Mouse (Mus musculus): ENCODE measurements around the gene Cox20. TPM values are rescaled to one million over a fixed set of nuclear protein-coding genes. Genes with fewer than 3 reads are reported as not detected.

Cox20 gene
- total and polyA plus RNA-seq, 3 experiments = 9.9 to 26.0 (median 19.1) TPM

GRCm38 (mm10) chr1:178368548-178369271 is 49.8 kb downstream of the Cox20 start (continued):
- TF ChIP-seq EP300 (IDR thresholded peaks at IDR 0.05; ENCODE audit: low read length) (no peak), ZMIZ1 (IDR thresholded peaks at IDR 0.05; ENCODE audit: low read depth, low read length) (no peak), MXI1 (IDR thresholded peaks at IDR 0.05; ENCODE audit: low read depth, low read length) (peak; percentile 84), USF2 (conservative IDR thresholded peaks at IDR 0.05; ENCODE audit: low read depth, low read length) (peak; percentile 67), KAT2A (IDR thresholded peaks at IDR 0.05; ENCODE audit: insufficient replicate concordance, low read length) (0 out of 2 replicates have a peak, but pooled peaks have one; percentile 31), RAD21 (IDR thresholded peaks at IDR 0.05; ENCODE audit: low read depth, low read length) (no peak; the same call in 1 of the 2 replicates), ZC3H11A (IDR thresholded peaks at IDR 0.05; ENCODE audit: low read depth, low read length) (no peak)

- peak; percentile 65 for DNase-seq (ENCODE audit: extremely low read depth)
- H3K4me1 ChIP-seq (ENCODE audit: control insufficient read depth in 1 of 2, insufficient read depth in 2 of 2) = peaks cover 9 to 25% of the 10 kb centered on the region in 2 experiments; a peak in 3 of 4 replicates
- in situ Hi-C loops (cut with MboI; ENCODE audit: low pct_ligation_motif_present, low pct_unique_long_range_greater_than_20kb, low sequenced_read_pairs) = no loop called here
- no peaks in the 10 kb centered on the region for H3K9me3 ChIP-seq (replicated peaks; ENCODE audit: low read length)
- peaks cover 3% of the 10 kb centered on the region; the same call in 1 of the 2 replicates for H3K79me2 ChIP-seq (replicated peaks; ENCODE audit: control insufficient read depth, extremely low read depth, insufficient read depth, poor library complexity, severe bottlenecking)
- H3K4me2 ChIP-seq (ENCODE audit: insufficient read depth, low read depth, poor library complexity, severe bottlenecking) = peak overlapping the region; percentile 63
- peak overlapping the region; percentile 6; the same call in 1 of the 2 replicates for H3K27ac ChIP-seq (ENCODE audit: insufficient read depth, low read depth)
- peak overlapping the region; percentile 79 for H3K9ac ChIP-seq (ENCODE audit: insufficient read depth, low read depth)
- no peak for TF ChIP-seq CTCF (conservative IDR thresholded peaks at IDR 0.05 in 1 of 2, IDR thresholded peaks at IDR 0.05 in 1 of 2; ENCODE audit: low read depth in 2 of 2, low read length in 2 of 2)
- TF ChIP-seq JUN (IDR thresholded peaks at IDR 0.05; ENCODE audit: insufficient read depth, low read depth, low read length) = no peak
- peak; percentile 3; the same call in 1 of the 2 replicates for TF ChIP-seq TCF12 (IDR thresholded peaks at IDR 0.05; ENCODE audit: low read depth, low read length)
- TF ChIP-seq PAX5 (IDR thresholded peaks at IDR 0.05; ENCODE audit: low read length) = no peak
- TF ChIP-seq MYC (IDR thresholded peaks at IDR 0.05; ENCODE audit: low read depth, low read length) = 0 out of 2 replicates have a peak, but pooled peaks have one; percentile 8
- no peak for TF ChIP-seq IRF4 (IDR thresholded peaks at IDR 0.05; ENCODE audit: low read depth, low read length)
- no peak for TF ChIP-seq BHLHE40 (IDR thresholded peaks at IDR 0.05; ENCODE audit: low read depth, low read length)
- no peak for TF ChIP-seq UBTF (IDR thresholded peaks at IDR 0.05; ENCODE audit: low read depth, low read length)
- TF ChIP-seq KAT2A (IDR thresholded peaks at IDR 0.05; ENCODE audit: insufficient replicate concordance, low read length) = no peak
- TF ChIP-seq POLR2AphosphoS2 (IDR thresholded peaks at IDR 0.05; ENCODE audit: low read depth, low read length) = no peak
- no peak for TF ChIP-seq USF2 (conservative IDR thresholded peaks at IDR 0.05; ENCODE audit: low read depth, low read length)
- peak; percentile 74 for TF ChIP-seq CHD2 (IDR thresholded peaks at IDR 0.05; ENCODE audit: low read length)
- peak; percentile 61 for TF ChIP-seq MXI1 (IDR thresholded peaks at IDR 0.05; ENCODE audit: low read depth, low read length)
- no peak for TF ChIP-seq ZKSCAN1 (IDR thresholded peaks at IDR 0.05; ENCODE audit: borderline replicate concordance, low read depth, low read length)
- no peak for TF ChIP-seq JUND (conservative IDR thresholded peaks at IDR 0.05; ENCODE audit: low read depth, low read length)
- no peak for TF ChIP-seq MAX (IDR thresholded peaks at IDR 0.05; ENCODE audit: low read length)
- TF ChIP-seq CHD1 (IDR thresholded peaks at IDR 0.05; ENCODE audit: low read depth, low read length) = 0 out of 2 replicates have a peak, but pooled peaks have one; percentile 33
- TF ChIP-seq ZC3H11A (IDR thresholded peaks at IDR 0.05; ENCODE audit: low read depth, low read length) = no peak
- no peak for TF ChIP-seq ETS1 (conservative IDR thresholded peaks at IDR 0.05; ENCODE audit: low read depth, low read length)
- TF ChIP-seq RCOR1 (conservative IDR thresholded peaks at IDR 0.05; ENCODE audit: low read depth, low read length) = no peak
- TF ChIP-seq SIN3A (IDR thresholded peaks at IDR 0.05; ENCODE audit: low read length) = no peak; the same call in 1 of the 2 replicates
- TF ChIP-seq TBP (conservative IDR thresholded peaks at IDR 0.05; ENCODE audit: low read depth, low read length) = peak; percentile 51; the same call in 1 of the 2 replicates
- TF ChIP-seq ZNF384 (IDR thresholded peaks at IDR 0.05; ENCODE audit: low read depth, low read length) = no peak
- TF ChIP-seq NRF1 (IDR thresholded peaks at IDR 0.05; ENCODE audit: low read depth, low read length) = no peak
- TF ChIP-seq E2F4 (IDR thresholded peaks at IDR 0.05; ENCODE audit: insufficient replicate concordance, low read depth, low read length) = no peak
- no peak for TF ChIP-seq EP300 (IDR thresholded peaks at IDR 0.05; ENCODE audit: low read length)
- no peak for TF ChIP-seq MAFK (IDR thresholded peaks at IDR 0.05; ENCODE audit: insufficient replicate concordance, low read length)
- dilution Hi-C loops (cut with MboI; ENCODE audit: extremely low pct_ligation_motif_present, extremely low pct_unique_long_range_greater_than_20kb, low sequenced_read_pairs) = no loop called here
- no peaks in the 10 kb centered on the region for H3K27me3 ChIP-seq (replicated peaks)
- H3K36me3 ChIP-seq (replicated peaks in 1 of 2; ENCODE audit: control insufficient read depth in 1 of 2, insufficient read depth in 1 of 2, low read length in 1 of 2) = no peaks in the 10 kb centered on the region
- peak overlapping the region; percentile 60 to 71 (median 65) for H3K4me3 ChIP-seq (replicated peaks in 1 of 3; ENCODE audit: low read depth in 2 of 3, low read length in 2 of 3, poor library complexity in 1 of 3)
Measured at GRCm38 (mm10) chr1:178369272-178369651, 50.3 kb downstream of the Cox20 start.

Data from CH12.LX (cell line).